Mouse (Mus musculus): ENCODE data around the gene Fer1l5. TPM values are rescaled to one million over a fixed set of nuclear protein-coding genes. Genes with fewer than 3 reads are reported as not detected.
A peak's percentile ranks its signal among the peaks of the same experiment; 100 is the strongest.

Fer1l5 gene
- polyA plus RNA-seq, 1 experiment from 2014 or later = 0.28 TPM

DNA sequence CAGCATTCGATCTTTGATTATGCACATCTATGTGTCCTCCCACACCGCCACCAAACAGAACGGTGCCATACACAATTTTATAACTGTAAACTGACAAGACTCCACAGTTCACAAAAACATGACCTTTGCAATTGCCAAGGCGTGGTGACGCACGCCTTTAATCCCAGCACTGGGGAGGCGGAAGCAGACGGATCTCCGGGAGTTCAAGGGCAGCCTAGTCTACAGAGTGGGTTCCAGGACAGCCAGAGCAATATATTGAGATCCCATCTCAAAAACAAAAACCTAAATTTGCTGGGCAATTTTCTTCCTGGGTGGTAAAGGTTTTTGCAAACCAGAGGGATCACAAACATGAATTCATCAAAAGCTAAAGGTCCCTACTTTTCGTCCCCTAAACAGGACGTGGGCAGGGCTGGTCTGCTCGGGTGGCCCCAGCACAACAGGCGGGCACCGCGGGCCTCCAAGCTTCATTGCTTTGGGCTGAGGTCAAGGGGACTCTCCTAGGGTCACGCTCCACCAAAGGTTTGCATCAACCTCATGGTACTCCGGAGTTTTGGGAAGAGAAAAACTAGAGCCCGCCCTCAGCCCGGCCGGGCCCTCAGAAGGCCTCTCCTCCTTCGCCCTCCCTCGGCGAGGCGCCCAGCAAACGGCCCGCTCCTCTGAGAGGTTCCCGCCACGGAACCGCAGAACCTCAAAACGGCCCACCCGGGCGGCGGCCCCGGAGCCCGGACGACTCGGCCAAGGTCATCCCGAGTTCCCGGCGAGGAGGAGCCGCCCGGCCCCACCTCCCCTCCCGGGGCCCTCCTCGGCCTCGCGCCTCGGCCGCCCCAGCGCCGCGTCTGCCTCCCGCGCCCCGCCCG, 3.8 kb upstream of the Fer1l5 start:
- peak overlapping the region; percentile 83 for H3K27ac ChIP-seq
- no peaks in the 10 kb centered on the region for H3K27me3 ChIP-seq (ENCODE audit: insufficient read depth, low read length)
- 3% methylated on average over 33 of the region's 55 CpGs for WGBS
- H3K9ac ChIP-seq (ENCODE audit: low read depth, low read length) = peak overlapping the region; percentile 97
- ATAC-seq (replicated peaks; ENCODE audit: low FRiP score, low read depth) (peak; percentile 86), DNase-seq (ENCODE audit: low spot score) (peak; percentile 61)
- no peaks in the 10 kb centered on the region for H3K9me3 ChIP-seq (replicated peaks; ENCODE audit: low read length)
- 0 out of 2 replicates have a peak, but pooled peaks cover 5% of the 10 kb centered on the region for H3K4me1 ChIP-seq (replicated peaks; ENCODE audit: insufficient read depth, low read length)
- peaks cover 11% of the 10 kb centered on the region; the same call in 1 of the 2 replicates for H3K36me3 ChIP-seq (ENCODE audit: insufficient read depth, low read length)
- H3K4me2 ChIP-seq (ENCODE audit: low read length) = peak overlapping the region; percentile 85
- no peak for TF ChIP-seq CTCF (IDR thresholded peaks at IDR 0.05; ENCODE audit: low read depth)
- peak overlapping the region; percentile 96 for H3K4me3 ChIP-seq (replicated peaks; ENCODE audit: low read depth, low read length)

DNA sequence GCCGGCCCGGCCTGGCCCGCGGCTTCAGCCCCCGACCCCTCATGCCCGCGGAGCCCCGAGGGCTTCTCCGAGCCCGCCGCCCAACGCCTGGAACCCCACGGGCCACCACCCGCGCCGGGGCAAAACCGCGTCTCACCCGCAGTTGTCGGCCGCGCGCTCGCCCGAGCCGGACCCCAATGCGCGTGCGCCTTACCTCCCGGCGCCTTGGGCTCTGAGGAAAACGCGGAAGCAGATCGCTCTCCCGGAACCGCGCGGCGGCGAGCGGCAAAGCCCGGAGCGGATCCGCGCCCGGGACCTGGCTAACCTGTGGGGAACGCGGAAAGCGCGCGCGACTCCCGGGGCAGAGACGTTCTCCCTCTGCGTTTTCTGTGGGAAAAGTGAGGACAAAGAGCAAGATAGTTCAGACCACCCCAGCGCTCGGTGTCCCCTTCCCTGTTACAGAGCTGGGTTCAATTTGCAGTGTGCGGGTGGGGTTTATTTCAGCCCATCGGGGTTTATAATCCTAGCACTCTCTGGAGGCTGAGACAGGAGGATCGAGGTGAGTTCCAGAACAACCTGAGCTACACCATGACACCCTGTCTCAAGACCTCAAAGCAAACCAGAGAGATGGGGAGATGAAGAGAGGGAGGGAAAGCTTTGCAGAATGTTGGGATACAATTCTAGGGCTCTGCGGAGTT, 3.0 kb upstream of the Fer1l5 start, which contains the start of gene Kansl3:
Kansl3 (minus strand) TSS at position 213 of the 677 bp plus-strand sequence.
- H3K9me3 ChIP-seq (replicated peaks; ENCODE audit: low read length) = no peaks in the 10 kb centered on the region
- no peaks in the 10 kb centered on the region for H3K27me3 ChIP-seq (ENCODE audit: insufficient read depth, low read length)
- peaks cover 8% of the 10 kb centered on the region; the same call in 1 of the 2 replicates for H3K36me3 ChIP-seq (ENCODE audit: insufficient read depth, low read length)
- ATAC-seq (replicated peaks; ENCODE audit: low FRiP score, low read depth) = peak; percentile 88
- H3K4me2 ChIP-seq (ENCODE audit: low read length) = peak within 1 kb of the TSS; percentile 85
- H3K4me3 ChIP-seq (replicated peaks; ENCODE audit: low read depth, low read length) = peak within 1 kb of the TSS; percentile 96
- TF ChIP-seq CTCF (IDR thresholded peaks at IDR 0.05; ENCODE audit: low read depth) = no peak
- 0 out of 2 replicates have a peak, but pooled peaks cover 5% of the 10 kb centered on the region for H3K4me1 ChIP-seq (replicated peaks; ENCODE audit: insufficient read depth, low read length)
- H3K9ac ChIP-seq (ENCODE audit: low read depth, low read length) = peak within 1 kb of the TSS; percentile 97
- peak within 1 kb of the TSS; percentile 83 for H3K27ac ChIP-seq
- 3% methylated on average over 61 of the region's 61 CpGs for WGBS
- peak; percentile 92 for DNase-seq (ENCODE audit: low spot score)

DNA sequence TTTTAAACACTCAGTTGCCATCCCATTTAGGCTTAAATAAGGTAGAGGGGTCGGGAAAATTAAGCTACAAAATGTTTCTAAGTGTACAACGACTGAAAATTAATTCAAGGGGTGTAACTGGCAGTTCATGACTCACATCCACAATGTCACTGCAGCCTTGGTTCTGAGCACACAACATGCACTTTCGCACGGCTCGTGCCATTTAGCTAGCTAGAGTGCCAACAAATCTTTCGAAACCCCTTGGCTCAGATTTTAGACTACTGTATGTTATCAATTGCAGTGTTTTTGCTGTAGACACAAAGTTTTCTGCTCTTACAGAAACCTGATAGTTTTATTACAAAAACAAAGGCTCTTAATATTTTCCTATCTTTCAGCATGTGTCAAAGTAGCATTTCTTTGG, 1.2 kb upstream of the Fer1l5 start:
- DNase-seq (ENCODE audit: low spot score) = no peak
- Histone ChIP-seq H3K36me3 (ENCODE audit: insufficient read depth, low read length) (no peaks in the 10 kb centered on the region), H3K4me3 (replicated peaks; ENCODE audit: low read depth, low read length) (no peak overlapping the region), H3K27ac (no peak overlapping the region), H3K4me2 (ENCODE audit: low read length) (no peak overlapping the region), H3K9ac (ENCODE audit: low read depth, low read length) (no peak overlapping the region), H3K9me3 (replicated peaks; ENCODE audit: low read length) (no peaks in the 10 kb centered on the region), H3K4me1 (replicated peaks; ENCODE audit: insufficient read depth, low read length) (0 out of 2 replicates have a peak, but pooled peaks cover 5% of the 10 kb centered on the region), H3K27me3 (ENCODE audit: insufficient read depth, low read length) (no peaks in the 10 kb centered on the region)
- ATAC-seq (replicated peaks; ENCODE audit: low FRiP score, low read depth) = no peak
- WGBS = 73% methylated on average over 6 of the region's 6 CpGs
- no peak for TF ChIP-seq CTCF (IDR thresholded peaks at IDR 0.05; ENCODE audit: low read depth)

DNA sequence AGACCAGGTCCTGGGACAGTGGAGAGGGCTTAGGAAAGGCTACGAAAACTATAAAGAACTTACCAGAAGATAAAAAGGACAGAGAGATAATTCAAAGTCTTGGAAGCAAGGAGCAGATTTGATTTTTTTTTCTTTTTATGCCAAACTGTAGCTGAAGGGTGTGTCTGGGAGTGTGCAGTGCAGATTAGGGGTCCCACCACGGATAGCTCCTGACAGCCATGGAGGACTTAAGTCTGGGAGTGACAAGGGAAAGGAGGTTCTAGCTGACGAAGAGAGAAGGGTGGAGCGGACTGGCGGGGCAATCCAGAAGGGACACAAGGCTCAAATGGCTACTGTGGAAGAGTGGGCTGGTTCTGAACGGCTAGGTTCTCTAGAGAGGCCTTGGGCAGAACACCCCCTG, 6.8 kb downstream of the Fer1l5 start:
- H3K27ac ChIP-seq = no peak overlapping the region
- H3K27me3 ChIP-seq (ENCODE audit: insufficient read depth, low read length) = no peaks in the 10 kb centered on the region
- H3K4me1 ChIP-seq (replicated peaks; ENCODE audit: insufficient read depth, low read length) = no peaks in the 10 kb centered on the region
- no peak for TF ChIP-seq CTCF (IDR thresholded peaks at IDR 0.05; ENCODE audit: low read depth)
- no peaks in the 10 kb centered on the region for H3K9me3 ChIP-seq (replicated peaks; ENCODE audit: low read length)
- H3K4me2 ChIP-seq (ENCODE audit: low read length) = no peak overlapping the region
- H3K4me3 ChIP-seq (replicated peaks; ENCODE audit: low read depth, low read length) = no peak overlapping the region
- ATAC-seq (replicated peaks; ENCODE audit: low FRiP score, low read depth) (no peak), DNase-seq (ENCODE audit: low spot score) (no peak)
- H3K9ac ChIP-seq (ENCODE audit: low read depth, low read length) = no peak overlapping the region
- no peaks in the 10 kb centered on the region for H3K36me3 ChIP-seq (ENCODE audit: insufficient read depth, low read length)
- 77% methylated on average over 6 of the region's 6 CpGs for WGBS

DNA sequence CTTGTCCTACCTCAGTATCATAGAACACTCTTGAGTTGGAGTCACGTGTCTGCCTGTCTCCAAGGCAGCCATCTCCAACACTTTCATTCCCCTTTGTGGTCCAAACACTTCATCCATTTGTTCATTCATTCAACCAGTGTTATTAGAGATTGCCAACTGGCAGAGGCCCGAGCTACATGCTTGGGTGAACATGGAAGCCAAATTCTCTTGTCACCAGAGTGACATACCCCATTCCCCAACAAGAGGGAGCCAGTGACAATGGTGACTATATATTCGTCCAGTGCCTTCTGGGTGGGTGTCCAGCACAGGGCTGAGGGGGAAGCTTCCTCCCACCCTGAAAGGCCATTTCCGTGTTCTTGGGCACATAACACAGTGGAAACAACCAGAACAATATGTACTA, 7.5 kb downstream of the Fer1l5 start:
- TF ChIP-seq CTCF (IDR thresholded peaks at IDR 0.05; ENCODE audit: low read depth) = peak; percentile 17; the same call in 1 of the 2 replicates
- Histone ChIP-seq H3K4me1 (replicated peaks; ENCODE audit: insufficient read depth, low read length) (no peaks in the 10 kb centered on the region), H3K27ac (no peak overlapping the region), H3K36me3 (ENCODE audit: insufficient read depth, low read length) (no peaks in the 10 kb centered on the region), H3K4me2 (ENCODE audit: low read length) (no peak overlapping the region), H3K9me3 (replicated peaks; ENCODE audit: low read length) (no peaks in the 10 kb centered on the region), H3K4me3 (replicated peaks; ENCODE audit: low read depth, low read length) (no peak overlapping the region), H3K9ac (ENCODE audit: low read depth, low read length) (no peak overlapping the region), H3K27me3 (ENCODE audit: insufficient read depth, low read length) (no peaks in the 10 kb centered on the region)
- DNase-seq (ENCODE audit: low spot score) (no peak), ATAC-seq (replicated peaks; ENCODE audit: low FRiP score, low read depth) (no peak)
- WGBS = 63% methylated on average over 4 of the region's 4 CpGs

DNA sequence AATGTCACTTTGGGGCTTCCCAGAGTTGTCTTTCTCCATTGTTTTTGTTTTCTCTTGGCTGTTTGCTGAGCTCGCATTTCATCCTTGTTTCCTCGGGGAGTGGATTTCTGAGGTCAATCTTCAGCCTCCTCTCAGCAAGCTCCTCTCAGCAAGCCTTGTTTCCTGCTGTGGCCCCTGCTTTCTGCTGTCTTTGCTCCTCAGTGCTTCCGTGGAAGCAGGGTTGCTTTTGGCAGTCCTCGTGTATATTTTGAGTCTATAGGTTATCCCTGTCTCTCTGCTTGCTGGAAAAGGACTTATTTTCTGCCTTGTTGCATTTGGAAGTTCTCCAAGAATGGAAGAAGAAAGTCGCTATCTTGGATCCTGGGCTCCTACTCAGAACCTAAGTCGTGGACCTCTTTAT, 24.9 kb downstream of the Fer1l5 start:
- Histone ChIP-seq H3K9me3 (replicated peaks; ENCODE audit: low read length) (no peaks in the 10 kb centered on the region), H3K27me3 (ENCODE audit: insufficient read depth, low read length) (no peaks in the 10 kb centered on the region), H3K4me2 (ENCODE audit: low read length) (no peak overlapping the region), H3K4me3 (replicated peaks; ENCODE audit: low read depth, low read length) (no peak overlapping the region), H3K27ac (no peak overlapping the region), H3K9ac (ENCODE audit: low read depth, low read length) (no peak overlapping the region), H3K4me1 (replicated peaks; ENCODE audit: insufficient read depth, low read length) (no peaks in the 10 kb centered on the region), H3K36me3 (ENCODE audit: insufficient read depth, low read length) (no peaks in the 10 kb centered on the region)
- no peak for ATAC-seq (replicated peaks; ENCODE audit: low FRiP score, low read depth)
- 14% methylated on average over 6 of the region's 6 CpGs for WGBS
- peak; percentile 29 for DNase-seq (ENCODE audit: low spot score)
- TF ChIP-seq CTCF (IDR thresholded peaks at IDR 0.05; ENCODE audit: low read depth) = no peak

Data from kidney, postnatal 0 days (tissue).